ENCODE assay signal across 14 mouse cellular contexts in genomic region chr12:77869296-77869695, GRCm38 (mm10).
"Had no signal": no experiment of that assay in that cellular context is flagged by ENCODE, and none has a peak within 500 bp of the region (broad histone marks: within the 10 kb centered on the region; RNA-seq: fewer than 3 reads in every experiment).

No protein-coding gene starts in this region.

- H3K4me1 ChIP-seq: liver, embryonic 13.5 days; liver, embryonic 15.5 days; lung, embryonic 15.5 days; midbrain, embryonic 12.5 days; neural tube, embryonic 12.5 days had no signal

- H3K36me3 ChIP-seq: liver, embryonic 13.5 days; liver, embryonic 15.5 days; lung, embryonic 15.5 days; midbrain, embryonic 12.5 days; midbrain, embryonic 15.5 days; neural tube, embryonic 12.5 days had no signal

- ATAC-seq: liver, postnatal 0 days; midbrain, embryonic 15.5 days had no signal

- H3K4me3 ChIP-seq: liver, embryonic 13.5 days; liver, embryonic 15.5 days; lung, embryonic 15.5 days; midbrain, embryonic 12.5 days; midbrain, embryonic 15.5 days; neural tube, embryonic 12.5 days had no signal

- H3K9me3 ChIP-seq: liver, embryonic 13.5 days; liver, embryonic 15.5 days; lung, embryonic 15.5 days; midbrain, embryonic 12.5 days; midbrain, embryonic 15.5 days; neural tube, embryonic 12.5 days had no signal

- H3K27ac ChIP-seq: liver, embryonic 13.5 days; liver, embryonic 15.5 days; lung, embryonic 15.5 days; midbrain, embryonic 12.5 days; midbrain, embryonic 15.5 days; neural tube, embryonic 12.5 days had no signal

- DNase-seq: liver, embryonic 13.5 days; liver, postnatal 0 days; lung, adult 2 months; lung, postnatal 10 days; lung, postnatal 4 days; spleen, adult 18-20 months; thymus, adult 2 months; thymus, postnatal 25 days; thymus, postnatal 4 days had no signal

- H3K27me3 ChIP-seq: liver, embryonic 13.5 days; liver, embryonic 15.5 days; lung, embryonic 15.5 days; midbrain, embryonic 12.5 days; midbrain, embryonic 15.5 days; neural tube, embryonic 12.5 days had no signal

- H3K4me2 ChIP-seq: liver, embryonic 13.5 days; liver, embryonic 15.5 days; lung, embryonic 15.5 days; midbrain, embryonic 12.5 days; midbrain, embryonic 15.5 days; neural tube, embryonic 12.5 days had no signal

- H3K9ac ChIP-seq: liver, embryonic 13.5 days; liver, embryonic 15.5 days; liver, postnatal 0 days; lung, embryonic 15.5 days; midbrain, embryonic 12.5 days; midbrain, embryonic 15.5 days; neural tube, embryonic 12.5 days had no signal
